Mouse (Mus musculus): ENCODE results near the gene Crbn. TPM values are rescaled to one million over a fixed set of nuclear protein-coding genes. Genes with fewer than 3 reads are reported as not detected.
A peak's percentile ranks its signal among the peaks of the same experiment; 100 is the strongest.

Crbn gene
- 100 to 1,000 TPM in 3 of 4 experiments, 10 to 100 TPM in 1; 99.0 to 118 (median 107) TPM for total RNA-seq (2022)

DNA sequence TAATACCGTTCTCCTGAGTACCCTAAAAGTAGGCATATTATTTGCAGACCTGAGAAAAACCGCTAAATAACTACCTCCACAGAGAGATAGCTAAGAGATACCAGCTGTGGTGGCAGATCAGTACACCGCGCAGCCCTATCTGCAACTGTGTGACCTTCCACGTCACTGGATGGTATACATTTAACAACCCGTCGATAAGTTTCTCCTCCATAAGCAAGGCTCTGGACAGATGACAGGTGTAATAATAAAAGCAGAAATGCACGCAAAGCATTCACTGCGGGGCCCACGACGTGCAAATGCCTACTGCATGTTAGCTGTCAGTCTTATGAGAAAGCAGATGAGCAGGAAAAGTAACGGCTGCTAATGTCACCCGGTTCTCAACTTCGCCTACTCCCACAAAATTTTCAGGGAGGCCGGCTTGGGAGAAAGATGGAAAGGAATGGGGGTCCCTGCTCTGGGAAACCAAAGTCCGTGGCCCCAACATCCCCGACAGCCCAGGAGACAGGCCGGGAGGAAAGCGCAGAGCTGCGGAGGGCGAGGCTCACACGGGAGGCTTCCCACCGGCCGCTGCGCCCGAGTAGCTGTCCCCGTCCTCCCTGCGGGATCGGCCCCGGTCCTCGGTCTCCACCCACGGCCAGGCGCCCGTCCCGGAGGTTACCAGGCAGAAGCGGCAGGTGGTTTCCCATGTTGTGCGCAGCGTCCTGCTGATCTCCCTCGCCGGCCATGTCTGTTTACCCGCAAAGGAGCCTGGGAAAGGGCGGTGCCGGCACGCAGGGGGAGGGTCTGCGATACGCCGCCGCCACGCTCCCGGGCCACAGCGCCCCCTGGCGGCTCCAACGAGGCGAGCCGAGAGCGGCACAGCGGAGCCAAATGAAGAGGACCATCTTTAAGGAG lies at the start of gene Crbn:
TSS of gene Crbn (minus strand) at position 745 of the 894 bp plus-strand sequence.
- peak; percentile 85 to 88 for DNase-seq (ENCODE audit: low spot score in 2 of 2)

DNA sequence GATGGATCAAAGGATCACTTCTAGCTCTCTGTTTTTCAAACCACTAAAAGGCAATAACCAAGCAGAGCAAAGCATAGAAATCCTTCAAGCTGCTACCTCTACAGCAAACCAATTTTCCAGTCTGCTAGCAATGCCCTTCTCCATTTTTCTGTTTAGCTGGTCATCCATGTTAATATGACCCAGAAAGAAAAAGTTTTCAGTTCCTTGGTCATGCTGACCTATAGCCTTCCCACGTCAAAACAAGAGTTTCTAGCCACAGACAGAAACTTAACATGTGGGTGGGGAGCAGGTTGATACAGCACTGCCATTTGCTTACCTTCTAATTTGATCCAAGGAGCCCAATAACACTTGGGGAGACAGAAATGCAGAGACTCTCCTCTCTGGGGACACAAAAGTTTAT lies 40.3 kb upstream of the Crbn start:
- no peak for DNase-seq (ENCODE audit: low spot score in 2 of 2)

GRCm38 (mm10) chr6:106838053-106838452 lies 38.2 kb upstream of the Crbn start:
- no peak for DNase-seq (ENCODE audit: low spot score in 2 of 2)

DNA sequence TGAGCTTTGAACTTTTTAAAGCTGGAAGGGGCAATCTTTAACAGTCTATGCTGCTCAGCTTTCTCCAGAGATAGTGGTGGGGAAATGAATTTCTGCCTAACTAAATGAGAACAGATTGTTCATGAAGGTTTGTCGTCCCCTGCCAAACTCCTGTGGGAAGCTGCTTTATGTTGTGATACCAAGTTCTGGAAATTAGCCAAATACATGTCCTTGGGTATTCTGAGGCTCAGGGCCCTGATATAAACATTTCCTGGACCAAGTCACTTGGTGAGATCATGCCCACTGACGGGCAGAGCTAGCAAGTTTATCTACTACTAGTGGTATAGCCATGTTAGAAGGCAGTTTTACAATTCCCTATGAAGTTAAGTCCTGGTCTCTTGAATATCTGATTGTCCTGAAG lies 35.4 kb upstream of the Crbn start:
- no peak for DNase-seq (ENCODE audit: low spot score in 2 of 2)

- no peak for DNase-seq (ENCODE audit: low spot score in 2 of 2)
Measured at GRCm38 (mm10) chr6:106822329-106822728, 22.5 kb upstream of the Crbn start.

GRCm38 (mm10) chr6:106820566-106820965 lies 20.7 kb upstream of the Crbn start:
- DNase-seq (ENCODE audit: low spot score in 2 of 2) = no peak

GRCm38 (mm10) chr6:106819906-106820305 lies 20.0 kb upstream of the Crbn start:
- DNase-seq (ENCODE audit: low spot score in 2 of 2) = no peak

DNA sequence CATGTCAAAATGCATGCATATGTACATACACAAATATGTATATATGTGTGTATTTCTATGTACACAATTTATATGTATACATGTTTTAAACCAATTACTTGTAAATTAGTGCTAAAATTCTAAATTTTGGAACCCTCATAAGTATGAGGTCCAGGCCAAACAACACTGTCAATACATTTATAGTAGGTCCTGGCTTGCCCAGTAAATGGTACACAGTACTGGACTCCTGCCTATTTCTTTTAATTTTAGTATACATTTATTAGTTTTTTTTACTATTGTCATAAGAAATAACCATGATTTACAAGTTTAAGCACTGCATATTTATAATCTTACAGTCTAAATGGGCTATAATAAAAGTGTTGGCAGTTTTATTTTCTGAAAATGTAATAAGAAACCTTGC lies 19.4 kb upstream of the Crbn start:
- DNase-seq (ENCODE audit: low spot score in 2 of 2) = no peak

DNA sequence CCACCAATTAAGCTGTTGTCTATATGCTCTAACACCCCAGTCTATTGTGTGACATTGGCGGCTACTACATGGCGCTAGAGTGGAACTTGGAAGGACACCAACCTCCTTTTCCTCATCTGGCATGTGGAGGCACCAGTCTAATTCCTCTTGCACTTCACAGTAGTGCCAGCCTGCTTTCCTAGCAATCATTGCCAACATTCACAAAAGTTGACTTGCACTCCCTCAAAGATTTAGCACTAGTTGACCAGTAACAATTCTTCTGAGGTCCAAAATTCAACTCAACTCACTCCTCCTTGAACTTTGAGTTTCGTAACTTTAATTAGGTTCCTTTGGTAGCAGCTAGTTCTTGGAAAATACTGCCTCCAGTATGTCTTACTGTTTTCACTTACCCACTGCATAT lies 10.8 kb upstream of the Crbn start:
- DNase-seq (ENCODE audit: low spot score in 2 of 2) = no peak

- DNase-seq (ENCODE audit: low spot score in 2 of 2) = no peak
Measured at GRCm38 (mm10) chr6:106809161-106809560, 9.3 kb upstream of the Crbn start.

DNA sequence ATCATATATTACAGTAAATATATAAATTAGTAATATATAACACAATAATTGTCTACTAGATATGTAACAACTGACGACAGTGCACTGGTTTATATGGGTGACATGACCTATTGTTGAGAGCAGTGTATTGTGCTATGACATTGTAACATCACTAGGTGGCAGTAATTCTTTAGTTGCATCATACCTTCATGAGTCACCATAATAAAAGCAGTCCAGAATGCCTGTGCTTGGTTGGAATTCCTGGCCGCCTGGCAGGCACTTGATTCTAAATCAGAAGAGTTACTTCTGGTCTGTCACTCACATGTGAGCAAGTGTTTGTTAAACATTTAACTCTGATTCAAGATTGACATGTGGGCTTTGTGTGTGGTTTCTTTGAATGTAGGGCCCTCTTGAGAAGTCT lies 5.0 kb upstream of the Crbn start:
- no peak for DNase-seq (ENCODE audit: low spot score in 2 of 2)

- DNase-seq (ENCODE audit: low spot score in 2 of 2) = no peak
Measured at GRCm38 (mm10) chr6:106800227-106800557, 315 bp upstream of the Crbn start.

DNA sequence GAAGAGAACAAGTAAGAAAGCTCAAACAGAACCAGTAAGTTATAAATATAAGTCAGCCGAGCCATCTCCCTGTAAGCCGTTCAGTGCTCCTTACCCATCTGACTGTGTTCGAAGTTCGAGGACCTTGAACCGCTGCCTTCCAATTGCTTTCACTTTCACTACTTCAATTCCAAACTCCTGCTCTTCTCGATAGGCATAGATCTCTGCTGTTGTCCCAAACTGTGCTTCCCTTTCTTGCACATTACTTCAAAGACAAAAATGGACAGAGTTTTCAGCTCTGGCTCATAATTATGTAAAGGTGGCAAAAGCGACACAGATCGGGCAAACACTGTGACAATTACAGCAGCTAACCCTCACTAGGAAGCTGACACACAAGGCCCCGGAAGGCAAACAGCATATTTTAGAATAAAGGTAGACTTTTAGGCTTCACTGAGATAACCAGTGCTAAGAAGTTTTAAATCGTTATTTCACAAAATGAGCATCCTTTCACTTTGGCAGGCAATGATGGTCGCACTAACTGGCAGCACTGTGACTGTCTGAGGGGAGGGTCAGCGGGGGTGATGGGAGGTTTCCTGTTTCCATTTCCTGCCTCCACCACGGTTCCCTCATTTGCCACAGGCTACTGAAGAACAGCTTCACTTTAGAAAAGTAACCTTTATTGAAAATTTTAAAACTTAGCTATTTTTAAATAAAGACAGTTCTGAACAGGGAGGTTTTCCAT lies 5.6 kb downstream of the Crbn start:
- DNase-seq (ENCODE audit: low spot score in 2 of 2) = no peak

DNA sequence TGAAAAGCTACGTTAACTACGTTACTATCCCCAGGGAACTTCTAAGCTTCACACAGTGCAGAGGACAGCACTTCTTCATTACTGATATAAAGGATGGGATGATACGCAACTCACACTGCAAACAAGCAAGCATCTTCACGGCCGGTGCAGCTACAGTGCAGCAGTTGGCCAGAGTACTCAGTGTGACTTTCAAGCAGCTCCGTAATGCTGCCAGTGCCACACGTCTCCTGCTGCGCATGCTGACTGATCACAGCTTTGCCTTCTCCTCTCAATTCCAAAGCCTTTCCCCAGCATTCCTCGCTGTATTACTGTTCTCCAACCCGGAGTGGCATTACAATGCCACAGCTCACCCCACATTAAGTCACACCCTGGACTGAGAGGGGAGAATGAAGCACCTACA lies 6.3 kb downstream of the Crbn start:
- DNase-seq (ENCODE audit: low spot score in 2 of 2) = no peak

DNA sequence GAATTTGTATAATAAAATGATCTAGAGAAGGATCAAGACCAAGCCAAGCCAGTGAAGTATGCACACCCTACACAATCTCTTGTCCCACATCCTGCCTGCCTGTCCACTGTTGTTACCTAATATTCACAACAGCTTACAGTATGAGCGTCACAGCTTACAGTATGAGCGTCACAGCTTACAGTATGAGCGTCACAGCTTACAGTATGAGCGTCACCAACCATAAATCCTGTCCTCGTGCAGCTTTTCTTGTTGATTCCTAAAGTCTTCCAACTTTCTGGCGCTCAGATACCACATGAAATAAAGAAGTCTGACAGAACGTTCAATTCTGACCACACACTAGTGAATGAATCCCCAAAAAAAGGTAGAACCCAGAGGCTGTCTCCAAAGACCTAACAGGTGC lies 6.8 kb downstream of the Crbn start:
- DNase-seq (ENCODE audit: low spot score in 2 of 2) = no peak

DNA sequence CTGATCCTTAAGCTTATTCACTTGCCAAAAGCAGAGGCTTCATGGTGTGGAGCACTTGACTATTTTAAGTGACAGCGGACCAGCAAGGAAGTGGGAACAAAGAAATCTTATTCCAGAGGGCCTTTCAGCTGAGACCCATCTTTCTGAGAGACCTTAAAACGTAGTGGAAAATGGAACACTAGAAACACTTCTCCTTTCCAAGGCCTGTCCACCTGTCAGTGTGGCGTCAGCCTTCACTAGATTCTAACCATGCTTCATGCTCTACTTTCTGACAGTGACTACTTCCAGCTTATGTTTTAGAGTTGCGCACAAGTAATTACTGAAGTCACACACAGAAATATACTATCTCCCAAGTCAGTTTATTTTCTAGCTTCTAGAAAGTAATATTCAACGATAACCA lies 7.4 kb downstream of the Crbn start:
- DNase-seq (ENCODE audit: low spot score in 2 of 2) = no peak

DNA sequence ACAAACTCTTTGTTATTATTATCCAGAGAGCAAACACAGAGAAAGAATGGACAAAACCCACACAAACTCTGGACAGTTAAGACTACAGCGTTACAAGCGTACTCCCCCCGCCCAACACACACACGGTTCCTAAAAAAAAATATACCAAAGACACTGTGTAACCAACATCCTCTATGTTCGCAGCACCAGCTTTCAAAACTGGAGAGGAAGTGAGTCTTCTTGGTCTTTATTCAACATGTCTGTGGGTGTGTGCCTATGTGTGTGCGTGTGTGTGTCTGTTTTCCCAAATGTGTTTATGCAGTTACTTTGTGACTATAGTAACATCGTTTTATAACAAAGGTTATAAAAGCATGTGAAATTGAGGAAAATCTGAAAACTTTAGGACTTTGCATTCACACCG lies 8.4 kb downstream of the Crbn start:
- no peak for DNase-seq (ENCODE audit: low spot score in 2 of 2)

DNA sequence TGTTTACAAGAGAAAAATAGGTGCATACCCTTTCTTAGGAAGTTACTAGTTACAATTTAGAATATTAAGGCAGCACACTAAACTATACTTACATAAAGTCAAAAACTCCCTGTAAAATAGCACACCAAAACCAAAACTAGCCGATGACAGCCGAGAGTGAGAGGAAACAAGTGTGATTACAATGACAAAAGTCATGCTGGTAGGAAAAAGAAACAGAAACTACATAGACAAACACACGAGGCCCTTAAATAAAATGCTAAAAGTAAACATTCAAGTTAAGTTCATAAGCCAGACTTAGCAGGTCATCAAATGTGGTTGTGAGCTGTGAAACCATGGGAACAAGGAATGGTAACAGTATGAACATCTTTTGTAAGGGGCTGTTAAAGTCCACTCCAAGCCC lies 12.7 kb downstream of the Crbn start:
- no peak for DNase-seq (ENCODE audit: low spot score in 2 of 2)

GRCm38 (mm10) chr6:106770046-106770445 lies 29.8 kb downstream of the Crbn start:
- DNase-seq (ENCODE audit: low spot score in 2 of 2) = no peak

DNA sequence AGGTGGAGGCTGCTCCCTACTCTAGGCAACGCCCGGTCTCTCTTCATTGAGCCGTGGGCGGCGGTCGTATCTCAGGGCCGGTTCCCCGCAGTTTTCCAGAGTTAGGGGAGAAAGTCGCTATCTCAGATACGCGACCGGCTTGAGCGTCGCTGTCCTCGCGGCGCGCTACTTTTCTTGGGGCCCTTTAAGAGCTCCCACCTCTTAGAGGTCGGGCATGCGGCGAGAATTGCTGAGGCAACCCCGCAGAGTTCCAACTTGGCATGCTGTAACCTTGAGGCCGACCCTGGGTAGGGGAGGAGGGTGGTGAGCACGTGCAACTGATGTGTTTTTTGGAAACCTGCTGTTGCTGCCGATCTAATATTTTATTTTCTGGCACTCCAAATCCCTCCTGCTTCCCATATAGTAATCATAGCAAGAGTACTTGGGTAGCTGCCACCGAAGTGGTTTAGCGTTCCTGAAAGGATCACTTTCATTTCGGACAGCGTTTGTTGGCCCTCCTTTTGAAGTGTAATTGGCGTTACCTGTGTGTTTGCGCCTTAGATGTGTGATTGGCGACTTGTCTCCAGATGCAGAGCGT lies 30.5 kb downstream of the Crbn start:
- no peak for DNase-seq (ENCODE audit: low spot score in 2 of 2)

GRCm38 (mm10) chr6:106768640-106769289 lies 31.1 kb downstream of the Crbn start, which contains the start of gene Trnt1:
Trnt1 (plus strand) TSS chr6:106769120.
- peak; percentile 92 to 96 for DNase-seq (ENCODE audit: low spot score in 2 of 2)

DNA sequence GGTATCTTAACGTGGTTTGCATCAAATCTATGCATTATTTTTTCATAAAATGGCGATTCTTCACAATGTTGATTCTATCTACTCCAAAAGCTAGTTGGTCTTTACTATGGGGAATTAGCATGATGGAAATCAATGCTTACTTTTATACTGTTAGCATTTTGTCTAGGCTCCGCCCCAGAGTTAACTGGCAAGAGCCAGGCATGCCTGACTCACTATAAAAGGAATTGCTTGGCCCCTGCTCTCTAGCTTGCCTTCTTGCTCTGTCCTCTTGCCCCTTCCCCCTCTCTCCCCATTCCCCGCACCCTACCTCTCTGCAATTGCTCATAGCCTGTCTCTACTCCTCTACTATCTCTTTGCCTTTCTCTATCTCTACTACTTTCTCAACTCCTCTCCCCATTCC lies 33.1 kb downstream of the Crbn start:
- no peak for DNase-seq (ENCODE audit: low spot score in 2 of 2)

Data from left cerebral cortex, adult 8-10 months (tissue).